Mouse (Mus musculus): ENCODE results near the gene Esyt2. TPM values are rescaled to one million over a fixed set of nuclear protein-coding genes. Genes with fewer than 3 reads are reported as not detected.

Gene Esyt2
- total RNA-seq, 2 experiments from 2014 or later, result 56.8 to 62.1 TPM

DNA sequence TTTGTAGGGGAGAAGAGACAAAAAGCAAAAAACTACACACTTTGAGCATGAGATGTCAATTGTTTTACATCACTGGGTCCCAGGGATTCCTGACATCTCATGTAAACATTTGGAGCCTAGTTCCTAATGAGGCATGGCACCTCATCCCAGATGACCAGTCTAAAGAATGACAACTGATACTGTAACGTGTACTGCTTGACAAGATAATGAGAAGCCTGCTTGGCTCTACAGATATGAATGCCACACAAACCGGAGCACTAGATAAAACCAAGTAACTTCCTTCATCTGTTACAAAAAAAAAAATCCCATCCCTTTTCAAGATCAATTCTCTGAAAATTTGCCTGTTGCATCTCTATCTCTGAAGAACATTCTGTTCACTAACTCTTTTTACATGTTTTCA lies 4.0 kb upstream of the Esyt2 start:
- intact Hi-C loops (cut with DNase I), result no loop called here
- no peak for DNase-seq (ENCODE audit: extremely low spot score in 1 of 2, low spot score in 2 of 2)

DNA sequence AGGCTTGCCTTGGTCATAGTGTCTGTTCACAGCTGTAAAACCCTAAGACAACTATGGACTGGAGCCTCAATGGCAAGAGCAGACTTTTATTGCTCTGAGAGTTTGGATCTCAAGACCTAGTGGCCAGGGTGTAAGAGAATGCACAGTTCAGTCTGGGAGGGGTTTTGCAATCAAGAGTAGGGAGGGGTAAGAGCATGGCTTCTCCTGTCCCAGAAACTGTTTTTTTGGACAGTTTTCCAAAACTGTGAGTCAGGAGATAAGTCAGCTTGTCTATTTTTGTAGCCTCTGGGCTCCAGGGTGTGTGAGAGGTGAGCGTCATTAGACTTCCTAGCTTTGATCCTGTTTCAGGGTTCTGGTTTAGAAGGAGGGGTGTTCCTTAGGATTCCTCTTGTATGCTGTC lies 2.5 kb upstream of the Esyt2 start:
- intact Hi-C loops (cut with DNase I), result no loop called here
- DNase-seq (ENCODE audit: extremely low spot score in 1 of 2, low spot score in 2 of 2), result no peak

DNA sequence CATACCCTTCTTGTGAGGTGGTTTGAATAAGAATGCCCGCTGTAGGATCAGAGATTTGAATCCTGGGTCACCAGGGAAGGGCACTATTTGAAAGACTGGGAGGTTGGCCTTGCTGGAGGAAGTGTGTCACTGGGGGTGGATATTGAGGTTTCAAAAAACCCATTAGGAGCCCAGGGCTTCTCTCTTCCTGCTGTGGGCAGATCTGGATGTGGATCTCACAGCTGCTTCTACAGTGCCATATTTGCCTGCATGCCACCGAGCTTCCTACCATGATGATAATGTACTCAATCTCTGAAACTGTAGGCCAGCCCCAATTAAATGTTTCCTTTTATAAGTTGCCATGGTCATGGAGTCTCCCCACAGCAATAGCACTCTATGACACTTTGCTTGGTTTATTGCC lies 1.8 kb upstream of the Esyt2 start:
- DNase-seq (ENCODE audit: extremely low spot score in 1 of 2, low spot score in 2 of 2), result no peak
- intact Hi-C loops (cut with DNase I), result no loop called here

DNA sequence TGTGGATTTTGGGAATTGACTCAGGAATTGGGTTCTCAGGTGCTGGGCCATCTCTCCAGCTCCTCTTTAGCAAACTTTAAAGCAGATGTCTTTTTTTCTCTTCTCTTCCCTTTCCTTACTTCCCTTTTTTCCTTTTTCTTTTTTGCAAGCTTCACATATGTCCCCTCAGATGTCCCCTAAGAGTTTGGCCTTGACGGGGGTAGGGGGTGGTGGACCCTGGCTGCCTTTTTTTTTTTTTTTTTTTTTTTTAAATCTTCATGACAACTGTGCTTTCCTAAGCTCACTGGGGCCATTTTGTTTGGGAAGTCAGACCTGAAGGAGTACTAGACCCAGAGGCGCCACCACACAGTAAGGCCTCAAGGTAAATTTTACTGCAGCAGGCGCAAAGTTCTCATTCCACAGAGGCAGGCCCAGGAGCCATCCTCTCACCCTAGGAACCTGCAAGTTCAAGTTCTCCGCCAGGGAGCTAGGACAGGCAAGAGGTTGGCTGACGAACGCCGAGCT lies 795 bp upstream of the Esyt2 start:
- intact Hi-C loops (cut with DNase I), result loop anchor here (5.0 kb wide), 1 partner anchor 337 kb away; no protein-coding TSS in a partner anchor
- DNase-seq (ENCODE audit: extremely low spot score in 1 of 2, low spot score in 2 of 2), result no peak

DNA sequence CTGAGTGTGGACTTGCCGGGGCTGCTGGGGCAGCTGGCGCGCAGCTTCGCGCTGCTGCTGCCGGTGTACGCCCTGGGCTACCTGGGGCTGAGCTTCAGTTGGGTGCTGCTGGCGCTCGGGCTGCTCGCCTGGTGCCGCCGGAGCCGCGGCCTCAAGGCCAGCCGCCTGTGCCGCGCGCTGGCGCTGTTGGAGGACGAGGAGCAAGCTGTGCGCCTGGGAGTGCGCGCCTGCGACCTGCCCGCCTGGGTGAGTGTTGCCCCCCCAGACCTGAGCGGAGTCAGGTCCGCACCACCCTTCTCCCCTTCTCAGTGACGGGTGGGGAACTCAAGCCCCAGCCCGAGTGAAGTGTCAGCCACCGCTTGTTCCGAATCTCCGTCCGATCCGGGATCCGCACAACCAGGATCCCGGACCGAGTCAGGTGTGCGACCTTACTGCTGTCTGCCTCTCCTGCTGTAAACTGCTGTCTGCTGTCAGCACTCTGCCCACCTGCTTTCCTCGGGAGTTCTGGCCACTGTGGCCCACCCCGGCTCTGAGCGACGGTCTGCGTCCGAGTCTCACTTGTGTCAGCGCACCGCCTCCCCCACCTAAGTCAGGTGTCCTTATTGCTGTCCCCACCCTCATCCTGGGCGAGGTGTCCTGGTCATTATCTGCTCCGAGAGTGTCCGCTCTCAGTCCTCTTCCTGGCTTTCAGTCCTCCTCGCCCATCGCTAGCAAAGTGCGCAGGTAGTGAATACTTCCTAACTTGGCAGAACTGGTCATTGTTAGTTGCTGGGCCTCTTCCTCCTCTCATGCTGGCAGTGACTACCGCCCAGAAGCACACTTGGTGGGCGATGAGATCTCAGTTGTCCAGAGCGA lies 658 bp downstream of the Esyt2 start:
- peak; percentile 21 to 66 for DNase-seq (ENCODE audit: extremely low spot score in 1 of 2, low spot score in 2 of 2)
- intact Hi-C loops (cut with DNase I), result loop anchor here (5.0 kb wide), 1 partner anchor 336 kb away; no protein-coding TSS in a partner anchor

DNA sequence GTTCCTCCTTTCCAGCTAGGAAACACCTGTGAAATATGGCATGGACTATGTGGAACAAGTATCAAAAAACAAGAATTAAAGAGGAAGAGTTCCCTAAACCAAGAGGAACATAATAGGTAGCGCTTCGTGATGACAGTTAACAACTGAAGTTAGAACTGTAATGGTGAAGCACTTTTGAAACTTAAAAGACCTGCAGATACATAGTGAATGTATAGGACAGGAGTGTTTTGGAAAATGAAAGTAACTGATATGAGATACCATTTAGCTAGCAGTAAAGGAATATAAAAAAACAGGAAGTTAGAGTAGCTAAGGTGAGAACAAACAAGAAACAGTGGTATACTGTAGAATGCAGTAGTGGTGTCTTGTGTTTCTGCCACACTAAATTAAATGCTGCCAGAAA lies 1.9 kb downstream of the Esyt2 start:
- no peak for DNase-seq (ENCODE audit: extremely low spot score in 1 of 2, low spot score in 2 of 2)
- intact Hi-C loops (cut with DNase I), result loop anchor here (5.0 kb wide), 1 partner anchor 334 kb away; no protein-coding TSS in a partner anchor

DNA sequence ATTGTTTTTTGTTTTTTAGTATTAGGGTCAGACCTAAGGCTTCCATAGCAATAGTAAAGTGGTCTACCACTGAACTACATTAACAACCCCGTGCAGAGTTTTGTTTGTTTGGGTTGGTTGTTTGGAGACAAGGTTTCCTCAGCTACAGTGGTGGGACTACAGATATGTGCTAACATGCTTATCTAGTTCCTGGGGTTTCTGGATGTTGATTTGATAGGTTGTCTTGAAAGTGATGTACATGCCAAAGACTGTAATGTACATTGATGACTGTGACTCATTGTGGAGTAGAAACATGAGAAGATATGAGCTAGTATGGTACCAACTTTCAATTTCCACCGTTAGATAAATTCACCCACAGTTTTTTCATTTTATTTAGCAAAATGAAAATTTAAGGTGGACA lies 2.5 kb downstream of the Esyt2 start:
- no peak for DNase-seq (ENCODE audit: extremely low spot score in 1 of 2, low spot score in 2 of 2)
- intact Hi-C loops (cut with DNase I), result loop anchor here (5.0 kb wide), 1 partner anchor 334 kb away; no protein-coding TSS in a partner anchor

DNA sequence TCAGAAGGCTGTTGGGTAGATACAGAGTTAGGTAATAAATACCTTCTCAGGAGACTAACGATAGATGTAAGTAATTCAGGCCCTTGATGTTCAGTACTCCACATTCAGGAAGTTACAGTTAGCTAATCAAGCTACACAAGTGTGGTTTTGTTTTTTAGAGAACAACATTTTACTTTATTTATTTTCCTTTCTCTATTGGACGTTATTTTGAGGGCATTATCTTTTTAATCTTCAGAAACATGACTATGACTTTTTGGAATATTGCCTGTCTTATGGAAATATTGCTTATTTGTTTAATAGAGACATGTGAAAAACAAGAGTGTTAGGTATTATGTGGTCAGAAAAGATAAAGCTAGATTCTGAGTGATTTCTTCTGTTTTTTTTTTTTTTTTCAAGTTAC lies 12.2 kb downstream of the Esyt2 start:
- intact Hi-C loops (cut with DNase I), result no loop called here
- no peak for DNase-seq (ENCODE audit: extremely low spot score in 1 of 2, low spot score in 2 of 2)

DNA sequence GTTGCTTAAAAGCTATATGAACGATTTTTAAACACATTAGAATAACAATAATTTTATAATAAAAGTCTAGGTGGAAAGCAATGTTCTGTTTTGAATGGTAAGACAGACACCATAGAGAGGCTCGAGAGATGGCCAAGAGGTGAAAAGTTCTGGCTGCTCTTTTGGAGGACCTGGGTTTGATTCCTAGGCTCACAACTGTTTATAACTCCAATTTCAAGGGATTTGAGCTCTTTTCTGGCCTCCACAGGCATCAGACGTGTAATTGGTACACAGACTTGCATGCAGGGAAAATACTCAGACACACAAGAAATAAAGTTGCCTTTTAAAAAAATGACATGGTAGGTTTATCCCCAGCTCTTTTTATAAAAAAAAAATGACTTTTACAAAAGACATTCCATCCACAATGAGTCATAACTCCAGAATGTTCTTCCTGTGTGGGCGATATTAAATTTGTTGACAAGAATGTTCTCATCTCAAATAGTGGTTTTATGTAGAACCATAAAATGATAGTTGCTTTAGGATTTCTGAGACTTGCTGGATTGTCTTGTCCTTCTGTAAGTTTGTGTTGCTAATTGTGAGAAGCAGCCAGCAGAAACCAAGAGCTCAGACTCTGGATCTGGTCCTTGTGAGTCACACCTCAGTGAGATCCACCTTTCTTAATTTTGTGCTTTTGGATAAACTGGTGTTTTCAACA lies 12.8 kb downstream of the Esyt2 start:
- DNase-seq (ENCODE audit: extremely low spot score in 1 of 2, low spot score in 2 of 2), result no peak
- intact Hi-C loops (cut with DNase I), result no loop called here

DNA sequence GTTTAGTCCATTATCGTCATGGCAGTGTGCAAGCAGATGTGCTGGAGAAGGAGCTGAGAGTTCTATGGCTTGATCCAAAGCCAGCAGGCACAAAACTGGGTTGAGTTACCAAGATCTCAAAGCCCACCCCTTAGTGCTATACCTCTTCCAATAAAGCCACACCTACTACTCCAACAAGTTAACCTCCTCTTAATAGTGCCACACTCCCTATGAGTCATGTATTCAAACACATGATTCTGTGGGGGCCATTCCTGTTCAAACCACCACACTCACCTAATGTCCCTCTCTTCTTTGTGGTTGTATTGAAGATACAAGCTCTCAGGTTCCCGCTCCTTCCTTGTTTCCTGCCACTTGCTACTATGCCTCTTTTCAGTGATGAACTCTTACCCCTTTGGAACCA lies 18.9 kb downstream of the Esyt2 start:
- DNase-seq (ENCODE audit: extremely low spot score in 1 of 2, low spot score in 2 of 2), result no peak
- intact Hi-C loops (cut with DNase I), result no loop called here

DNA sequence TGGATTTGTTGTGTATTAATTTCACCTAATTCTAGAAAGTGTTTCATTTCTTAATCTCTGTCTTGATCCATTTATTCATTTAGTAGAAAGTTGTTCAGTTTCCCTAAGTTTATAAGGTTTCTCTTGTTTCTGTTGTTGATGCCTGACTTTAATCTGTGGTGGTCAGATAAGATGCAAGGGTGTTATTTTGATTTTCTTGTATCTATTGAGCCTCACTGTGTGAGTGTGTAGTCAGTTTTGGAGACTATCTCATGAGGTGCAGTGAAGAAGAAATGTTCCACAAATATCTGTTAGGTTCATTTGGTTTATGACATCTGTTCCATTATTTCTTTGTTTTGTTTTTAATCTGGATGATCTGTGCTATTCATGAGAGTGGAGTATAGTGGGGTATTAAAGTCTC lies 21.2 kb downstream of the Esyt2 start:
- DNase-seq (ENCODE audit: extremely low spot score in 1 of 2, low spot score in 2 of 2), result no peak
- intact Hi-C loops (cut with DNase I), result no loop called here

DNA sequence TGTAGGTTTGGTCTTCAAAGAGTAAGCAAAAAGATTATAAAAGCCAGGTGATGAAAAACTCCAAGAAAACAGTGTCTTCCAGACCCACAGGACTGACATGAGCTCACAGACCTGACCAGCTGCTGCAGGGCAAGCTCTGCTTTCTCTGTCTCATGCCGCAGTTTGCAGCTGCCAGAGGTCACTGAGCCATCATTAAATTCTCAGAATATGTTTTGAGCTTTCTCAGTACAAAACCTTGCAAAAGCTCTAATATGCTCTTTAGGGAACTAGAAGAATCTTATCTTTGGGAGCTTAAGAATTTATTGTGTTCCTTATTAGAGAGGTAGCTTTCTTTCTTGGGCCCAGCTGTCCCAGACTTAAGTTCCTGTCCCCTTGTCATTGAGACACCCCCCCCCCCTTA lies 25.0 kb downstream of the Esyt2 start:
- no peak for DNase-seq (ENCODE audit: extremely low spot score in 1 of 2, low spot score in 2 of 2)
- intact Hi-C loops (cut with DNase I), result no loop called here

DNA sequence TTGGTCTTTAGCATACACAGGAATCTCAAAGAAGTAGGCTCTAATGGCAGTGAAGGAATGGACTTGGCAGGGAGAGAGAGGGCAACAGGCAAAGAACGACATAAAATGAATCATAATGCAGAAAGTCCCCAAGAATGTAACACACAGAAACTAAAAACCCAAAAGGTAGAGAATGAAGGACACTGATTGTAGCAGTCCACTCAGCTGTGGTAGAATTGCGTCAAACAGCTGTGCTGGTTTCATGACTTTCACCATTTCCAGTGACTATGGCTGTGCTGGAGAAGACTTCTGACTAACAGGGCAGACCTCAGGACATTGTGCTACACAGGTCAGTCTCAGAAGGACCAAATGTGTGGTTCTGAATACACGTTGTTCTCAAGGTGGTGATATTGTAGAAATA lies 26.9 kb downstream of the Esyt2 start:
- no peak for DNase-seq (ENCODE audit: extremely low spot score in 1 of 2, low spot score in 2 of 2)
- intact Hi-C loops (cut with DNase I), result no loop called here

DNA sequence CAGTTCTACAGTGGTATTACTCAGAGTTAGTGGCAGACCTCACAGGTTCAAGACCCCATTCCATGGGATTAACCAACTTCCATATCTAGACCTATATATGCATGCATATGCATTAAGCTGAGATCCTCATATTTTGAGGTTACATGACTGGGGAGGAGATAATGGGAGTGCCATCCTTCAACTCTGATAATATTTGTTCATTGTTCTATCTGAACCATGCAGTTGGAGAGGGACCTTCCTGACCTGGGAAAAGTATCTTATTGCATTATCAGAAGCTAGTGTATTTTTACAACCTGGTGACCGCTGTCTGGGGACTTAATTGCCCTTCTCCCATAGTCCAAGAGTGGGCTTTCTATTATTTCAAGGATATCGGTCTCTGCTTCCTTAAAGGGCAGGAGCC lies 27.6 kb downstream of the Esyt2 start:
- DNase-seq (ENCODE audit: extremely low spot score in 1 of 2, low spot score in 2 of 2), result no peak
- intact Hi-C loops (cut with DNase I), result no loop called here

DNA sequence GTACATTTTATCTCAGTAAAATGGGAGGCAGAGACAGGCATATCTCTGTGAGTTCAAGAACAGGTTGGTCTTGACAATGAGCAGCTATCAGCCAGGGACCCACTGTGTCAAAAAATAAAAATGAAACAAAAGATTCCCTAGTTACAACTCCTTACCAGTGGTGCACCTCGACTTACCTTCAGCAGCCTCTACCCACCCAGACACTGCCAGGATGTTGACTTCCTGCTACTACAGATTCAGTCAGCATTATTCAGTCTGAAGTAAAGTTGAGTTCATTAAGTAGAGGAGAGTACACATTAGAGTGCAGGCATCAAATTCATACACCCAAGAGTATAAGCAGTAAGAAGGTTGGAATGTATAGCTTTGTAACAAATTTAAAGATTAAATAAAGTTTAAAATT lies 32.8 kb downstream of the Esyt2 start:
- DNase-seq (ENCODE audit: extremely low spot score in 1 of 2, low spot score in 2 of 2), result no peak
- intact Hi-C loops (cut with DNase I), result no loop called here

DNA sequence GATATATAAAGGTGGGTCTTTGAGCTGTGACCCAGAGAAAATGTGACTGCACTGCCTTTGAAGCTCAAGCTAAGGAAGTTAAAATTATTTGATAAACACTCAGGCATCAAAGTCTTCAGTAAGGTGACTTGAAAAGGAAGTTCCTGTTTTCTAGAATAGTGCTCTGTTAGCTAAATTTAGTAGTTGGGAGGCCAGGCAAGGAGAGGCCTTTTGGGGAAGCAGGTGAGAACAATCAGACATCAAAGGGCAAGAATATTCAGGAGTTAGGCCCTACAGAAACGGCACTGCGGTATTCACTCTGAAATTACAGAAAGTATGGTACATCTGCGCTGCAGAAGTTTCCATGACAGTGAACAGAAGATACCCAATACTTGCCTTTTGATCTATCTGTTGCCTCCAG lies 34.5 kb downstream of the Esyt2 start:
- DNase-seq (ENCODE audit: extremely low spot score in 1 of 2, low spot score in 2 of 2), result no peak
- intact Hi-C loops (cut with DNase I), result no loop called here

DNA sequence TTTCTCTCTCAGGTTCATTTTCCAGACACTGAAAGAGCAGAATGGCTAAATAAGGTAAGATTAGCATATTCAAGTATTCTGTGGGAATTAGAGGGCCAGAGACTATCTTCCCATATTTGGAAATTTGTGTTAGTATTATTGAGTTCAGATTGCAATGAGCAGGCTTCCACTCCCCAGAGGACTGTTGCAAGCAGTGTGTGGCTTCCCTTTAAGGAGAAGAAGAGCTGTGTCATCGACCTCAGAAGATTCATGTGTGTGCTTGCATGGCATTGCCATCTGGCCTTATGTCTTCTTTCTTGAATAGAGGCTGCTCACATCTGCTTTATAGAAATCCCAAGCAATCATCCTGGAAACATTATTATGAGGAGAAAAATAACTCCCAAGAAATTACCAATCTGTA lies 36.8 kb downstream of the Esyt2 start:
- intact Hi-C loops (cut with DNase I), result no loop called here
- no peak for DNase-seq (ENCODE audit: extremely low spot score in 1 of 2, low spot score in 2 of 2)

DNA sequence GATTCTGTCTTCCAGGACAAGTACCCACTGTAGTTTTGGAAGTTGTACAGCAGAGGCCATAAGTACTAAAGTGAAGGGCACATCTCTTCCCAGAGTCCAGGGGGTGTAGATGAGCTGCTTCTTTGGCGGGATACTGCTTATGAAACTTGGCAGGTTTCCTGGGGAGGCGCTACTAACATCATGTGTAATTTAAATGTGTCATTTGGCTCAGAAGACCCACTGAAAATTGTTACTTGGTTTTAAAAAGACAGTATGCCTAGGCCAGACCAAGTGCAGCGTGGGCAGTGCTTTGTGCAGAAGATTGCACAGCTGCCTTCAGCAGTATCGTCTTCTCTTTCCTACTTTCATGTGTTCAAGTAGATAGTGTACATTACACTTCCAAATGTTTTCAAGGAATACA lies 44.5 kb downstream of the Esyt2 start:
- intact Hi-C loops (cut with DNase I), result no loop called here
- DNase-seq (ENCODE audit: extremely low spot score in 1 of 2, low spot score in 2 of 2), result peak; percentile 36 to 55

DNA sequence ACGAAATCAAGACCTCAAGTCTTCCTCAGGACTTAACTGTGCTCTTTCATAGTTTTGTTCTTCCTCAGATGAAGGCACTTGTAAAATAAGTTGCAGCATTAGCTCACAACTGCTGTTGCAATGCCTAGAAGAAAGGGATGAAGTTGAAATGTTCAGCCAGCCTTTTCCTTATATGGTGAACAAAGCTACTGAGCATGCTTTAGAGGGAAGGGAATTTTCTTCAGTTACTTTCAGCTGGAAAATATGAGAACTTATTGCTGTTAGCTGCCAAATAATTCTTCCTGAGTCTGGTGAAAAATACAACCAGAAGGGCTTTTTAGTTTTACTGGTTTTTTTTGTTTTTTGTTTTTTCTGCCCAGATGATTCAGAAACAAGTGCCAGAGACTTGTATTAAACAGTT lies 45.2 kb downstream of the Esyt2 start:
- no peak for DNase-seq (ENCODE audit: extremely low spot score in 1 of 2, low spot score in 2 of 2)
- intact Hi-C loops (cut with DNase I), result no loop called here

DNA sequence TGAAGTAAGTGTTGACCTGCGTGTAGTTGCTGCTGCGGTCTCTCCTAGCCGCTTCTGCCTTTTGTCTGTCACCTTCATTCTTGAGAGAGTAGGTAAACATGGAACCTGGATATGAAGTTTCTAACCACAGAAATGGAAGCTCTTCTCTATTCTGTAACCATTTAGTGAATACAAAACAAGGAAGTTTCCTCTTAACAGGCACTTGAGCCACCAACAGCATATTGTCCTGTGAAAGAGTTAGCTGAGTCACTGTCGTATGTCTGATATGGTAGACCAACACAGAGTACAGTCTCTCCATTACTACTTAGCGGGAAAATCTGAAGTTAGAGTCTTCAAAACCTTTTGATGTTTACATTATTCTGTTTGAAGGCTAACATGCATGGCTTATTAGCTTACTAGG lies 53.3 kb downstream of the Esyt2 start:
- no peak for DNase-seq (ENCODE audit: extremely low spot score in 1 of 2, low spot score in 2 of 2)
- intact Hi-C loops (cut with DNase I), result no loop called here

All from left cerebral cortex, postnatal 10 days (tissue).